ENCODE assay signal across 8 mouse cellular contexts in genomic region chr17:62882726-62883475, GRCm38 (mm10). TPM values are rescaled to one million over a fixed set of nuclear protein-coding genes. Genes with fewer than 3 reads are reported as not detected.
A peak's percentile ranks its signal among the peaks of the same experiment; 100 is the strongest.
DNase-seq lines count a peak whose midpoint lies in the region; ATAC-seq and TF ChIP-seq lines count a peak whose summit lies in the region.

No protein-coding gene starts in this region.

- peak overlapping the region; percentile 84 for H3K4me2 ChIP-seq in heart, embryonic 13.5 days
- H3K4me2 ChIP-seq in kidney, postnatal 0 days (ENCODE audit: low read length): peak overlapping the region; percentile 98
- H3K4me2 ChIP-seq in liver, embryonic 12.5 days: peak overlapping the region; percentile 69
- H3K4me2 ChIP-seq in neural tube, embryonic 11.5 days (ENCODE audit: low read depth): peak overlapping the region; percentile 95

- peak; percentile 97 for DNase-seq in 3T3-L1 (ENCODE audit: low read depth, low spot score)
- peak; percentile 89 for DNase-seq in fibroblast of lung, adult 2 months (ENCODE audit: low read depth)
- DNase-seq in kidney, postnatal 0 days (ENCODE audit: low spot score): peak; percentile 97
- peak; percentile 91 for DNase-seq in neural tube, embryonic 11.5 days (ENCODE audit: low spot score)

- WGBS in heart, embryonic 13.5 days: under 1% methylated on average over 53 of the region's 53 CpGs
- under 1% methylated on average over 52 of the region's 53 CpGs for WGBS in kidney, postnatal 0 days
- under 1% methylated on average over 42 of the region's 53 CpGs for WGBS in liver, embryonic 12.5 days (ENCODE audit: insufficient replicate concordance)
- WGBS in neural tube, embryonic 11.5 days: 0% methylated on average over 52 of the region's 53 CpGs

- peak overlapping the region; percentile 94 for H3K9ac ChIP-seq in heart, embryonic 13.5 days
- peak overlapping the region; percentile 68 for H3K9ac ChIP-seq in kidney, postnatal 0 days (ENCODE audit: low read depth, low read length)
- H3K9ac ChIP-seq in liver, embryonic 12.5 days: no peak overlapping the region
- peak overlapping the region; percentile 72 for H3K9ac ChIP-seq in neural tube, embryonic 11.5 days (ENCODE audit: low read length)

- H3K27me3 ChIP-seq in heart, embryonic 13.5 days (replicated peaks): no peaks in the 10 kb centered on the region
- no peaks in the 10 kb centered on the region for H3K27me3 ChIP-seq in kidney, postnatal 0 days (ENCODE audit: insufficient read depth, low read length)
- peaks cover 67% of the 10 kb centered on the region for H3K27me3 ChIP-seq in liver, embryonic 12.5 days (replicated peaks)
- no peaks in the 10 kb centered on the region for H3K27me3 ChIP-seq in neural tube, embryonic 11.5 days (ENCODE audit: control insufficient read depth, insufficient read depth, low read length)
- peaks cover 4% of the 10 kb centered on the region; the same call in 1 of the 2 replicates for H3K27me3 ChIP-seq in testis, adult 2 months (ENCODE audit: control insufficient read depth, insufficient read depth, low read length)

- H3K36me3 ChIP-seq in heart, embryonic 13.5 days: no peaks in the 10 kb centered on the region
- H3K36me3 ChIP-seq in kidney, postnatal 0 days (ENCODE audit: insufficient read depth, low read length): no peaks in the 10 kb centered on the region
- no peaks in the 10 kb centered on the region for H3K36me3 ChIP-seq in liver, embryonic 12.5 days
- no peaks in the 10 kb centered on the region for H3K36me3 ChIP-seq in neural tube, embryonic 11.5 days (ENCODE audit: control insufficient read depth, insufficient read depth, low read length)
- H3K36me3 ChIP-seq in testis, adult 2 months (ENCODE audit: control insufficient read depth, insufficient read depth, low read length): no peaks in the 10 kb centered on the region

- no peak for TF ChIP-seq POLR2A in bone marrow macrophage, adult 2 months (IDR thresholded peaks at IDR 0.05; ENCODE audit: borderline replicate concordance, low read depth, low read length)
- TF ChIP-seq POLR2A in testis, adult 2 months (IDR thresholded peaks at IDR 0.05; ENCODE audit: control insufficient read depth, low read depth, low read length): no peak

- no peaks in the 10 kb centered on the region for H3K9me3 ChIP-seq in heart, embryonic 13.5 days
- H3K9me3 ChIP-seq in kidney, postnatal 0 days (replicated peaks; ENCODE audit: low read length): no peaks in the 10 kb centered on the region
- no peaks in the 10 kb centered on the region for H3K9me3 ChIP-seq in liver, embryonic 12.5 days (replicated peaks)
- no peaks in the 10 kb centered on the region for H3K9me3 ChIP-seq in neural tube, embryonic 11.5 days (ENCODE audit: control insufficient read depth, low read length)

- H3K4me3 ChIP-seq in bone marrow macrophage, adult 2 months (ENCODE audit: insufficient read depth, low read length): peak overlapping the region; percentile 83
- peak overlapping the region; percentile 88 for H3K4me3 ChIP-seq in heart, embryonic 13.5 days
- H3K4me3 ChIP-seq in kidney, postnatal 0 days (replicated peaks; ENCODE audit: low read depth, low read length): peak overlapping the region; percentile 77
- H3K4me3 ChIP-seq in liver, embryonic 12.5 days: peak overlapping the region; percentile 57
- peak overlapping the region; percentile 58 for H3K4me3 ChIP-seq in neural tube, embryonic 11.5 days (ENCODE audit: low read depth, low read length)
- peak overlapping the region; percentile 84 for H3K4me3 ChIP-seq in testis, adult 2 months (ENCODE audit: control insufficient read depth, low read depth, low read length)

- H3K27ac ChIP-seq in bone marrow macrophage, adult 2 months (ENCODE audit: insufficient read depth, low read depth, low read length): no peak overlapping the region
- peak overlapping the region; percentile 82 for H3K27ac ChIP-seq in heart, embryonic 13.5 days (replicated peaks)
- H3K27ac ChIP-seq in kidney, postnatal 0 days: peak overlapping the region; percentile 88
- no peak overlapping the region for H3K27ac ChIP-seq in liver, embryonic 12.5 days
- H3K27ac ChIP-seq in neural tube, embryonic 11.5 days (ENCODE audit: low read depth, low read length): peak overlapping the region; percentile 87
- no peak overlapping the region for H3K27ac ChIP-seq in testis, adult 2 months (ENCODE audit: control insufficient read depth, insufficient read depth, low read depth, low read length)

- peak; percentile 76 for ATAC-seq in heart, embryonic 13.5 days (ENCODE audit: extremely low read depth, insufficient number of reproducible peaks, low FRiP score, low TSS enrichment)
- ATAC-seq in kidney, postnatal 0 days (replicated peaks; ENCODE audit: low FRiP score, low read depth): peak; percentile 88
- peak; percentile 73 for ATAC-seq in liver, embryonic 12.5 days
- peak; percentile 67 for ATAC-seq in neural tube, embryonic 11.5 days (ENCODE audit: insufficient read depth, low FRiP score, low TSS enrichment)

- H3K4me1 ChIP-seq in bone marrow macrophage, adult 2 months (ENCODE audit: control insufficient read depth, insufficient read depth, low read length): no peaks in the 10 kb centered on the region
- H3K4me1 ChIP-seq in heart, embryonic 13.5 days: peaks cover 13% of the 10 kb centered on the region
- H3K4me1 ChIP-seq in kidney, postnatal 0 days (replicated peaks; ENCODE audit: insufficient read depth, low read length): no peaks in the 10 kb centered on the region; the same call in 1 of the 2 replicates
- H3K4me1 ChIP-seq in liver, embryonic 12.5 days: peaks cover 16% of the 10 kb centered on the region; the same call in 1 of the 2 replicates
- no peaks in the 10 kb centered on the region for H3K4me1 ChIP-seq in neural tube, embryonic 11.5 days (ENCODE audit: control insufficient read depth, insufficient read depth, low read length)
- H3K4me1 ChIP-seq in testis, adult 2 months (ENCODE audit: control insufficient read depth, insufficient read depth, low read length): peaks cover 32% of the 10 kb centered on the region

- no peak for TF ChIP-seq CTCF in bone marrow macrophage, adult 2 months (IDR thresholded peaks at IDR 0.05; ENCODE audit: low read depth, low read length)
- TF ChIP-seq CTCF in kidney, postnatal 0 days (IDR thresholded peaks at IDR 0.05; ENCODE audit: low read depth): no peak
- no peak for TF ChIP-seq CTCF in testis, adult 2 months (IDR thresholded peaks at IDR 0.05; ENCODE audit: control insufficient read depth, insufficient read depth, insufficient replicate concordance, low read depth, low read length)

RNA-seq across cellular contexts. Expression of gene Efna5, which starts 1.8 kb away (rescaled TPM):
- 0.60 TPM in 1 of 2 replicates, not detected in the other for polyA plus RNA-seq in bone marrow macrophage, adult 2 months (2012; ENCODE audit: insufficient read depth, insufficient read length, missing spikeins)
- polyA plus RNA-seq in heart, embryonic 13.5 days (2015; fragmentation: Nextera tagmentation; extraction: Ambion mirVana): 22.0 and 24.3 TPM in 2 replicates
- 17.3 and 19.4 TPM in 2 replicates for polyA plus RNA-seq in kidney, postnatal 0 days (2015; fragmentation: Nextera tagmentation; extraction: Ambion mirVana)
- 4.4 and 5.1 TPM in 2 replicates for polyA plus RNA-seq in liver, embryonic 12.5 days (2016; fragmentation: Nextera tagmentation; extraction: Ambion mirVana)
- 40.1 and 40.3 TPM in 2 replicates for polyA plus RNA-seq in neural tube, embryonic 11.5 days (2014; fragmentation: Nextera tagmentation; extraction: Ambion mirVana)
- polyA plus RNA-seq in testis, adult 2 months (2012; rRNA removed): 0.26 and 0.42 TPM in 2 replicates

Comparison
In these comparisons a context has a peak if more than half of its experiments do, and no peak if none do; other contexts are left out.
1. H3K27ac ChIP-seq: peak in heart, embryonic 13.5 days (single experiment), kidney, postnatal 0 days (single experiment) and neural tube, embryonic 11.5 days (single experiment); none in bone marrow macrophage, adult 2 months (single experiment), liver, embryonic 12.5 days (single experiment) and testis, adult 2 months (single experiment).
2. Peak in every context shown above with its lines, with median percentiles within 50 percentile points of each other: DNase-seq, H3K4me3 ChIP-seq, ATAC-seq and H3K4me2 ChIP-seq.